Mouse (Mus musculus) midbrain, postnatal 0 days (tissue): ENCODE measurements around the gene Nhsl2. TPM values are rescaled to one million over a fixed set of nuclear protein-coding genes. Genes with fewer than 3 reads are reported as not detected.

Experiments
- ATAC-seq: fragments of 200-750 bp; cut with Nextera tagmentation; 2 replicates; pipeline ENCODE4 v1.8.0; 2017; ENCODE audit warnings: moderate number of reproducible peaks, mild to moderate bottlenecking, moderate TSS enrichment, moderate library complexity; ENCODE audit not compliant: low FRiP score
- DNase-seq: peaks from one replicate; pipeline ENCODE4 v3.0.0-alpha.2; 2015; ENCODE audit warnings: low spot score
- H3K27ac ChIP-seq: fragments of 300-500 bp; sonication (generic); 2 replicates; pipeline ENCODE4 v1.5.1; 2014; ENCODE audit warnings: low read depth, mild to moderate bottlenecking, low read length, mixed read lengths
- H3K27me3 ChIP-seq: fragments of 300-500 bp; sonication (generic); 2 replicates; pipeline ENCODE4 v1.6.1; 2014; ENCODE audit warnings: low read length, control low read depth, mixed read lengths; ENCODE audit not compliant: insufficient read depth
- H3K36me3 ChIP-seq: fragments of 300-500 bp; sonication (generic); 2 replicates; pipeline ENCODE4 v1.6.1; 2014; ENCODE audit warnings: low read length, control low read depth, mixed read lengths; ENCODE audit not compliant: insufficient read depth
- H3K4me1 ChIP-seq: fragments of 300-500 bp; sonication (generic); 2 replicates; pipeline ENCODE4 v1.6.1; 2014; ENCODE audit warnings: mild to moderate bottlenecking, control low read depth, antibody characterized with exemption, low read length, mixed read lengths; ENCODE audit not compliant: insufficient read depth
- H3K4me2 ChIP-seq: fragments of 300-500 bp; sonication (generic); 2 replicates; pipeline ENCODE4 v1.6.1; 2014; ENCODE audit warnings: low read depth, mild to moderate bottlenecking, low read length, mixed read lengths; ENCODE audit not compliant: poor library complexity, severe bottlenecking
- H3K4me3 ChIP-seq: fragments of 300-500 bp; sonication (generic); 2 replicates; pipeline ENCODE4 v1.5.1; 2014; ENCODE audit warnings: low read depth, mild to moderate bottlenecking, low read length, moderate library complexity
- H3K9ac ChIP-seq: fragments of 300-500 bp; sonication (generic); replicated peaks from 2 replicates; pipeline ENCODE4 v1.6.1; 2014; ENCODE audit warnings: mild to moderate bottlenecking, low read length, moderate library complexity, mixed read lengths; ENCODE audit not compliant: poor library complexity, severe bottlenecking
- H3K9me3 ChIP-seq: fragments of 300-500 bp; sonication (generic); 2 replicates; pipeline ENCODE4 v1.6.1; 2016; ENCODE audit warnings: low read length, control low read depth
- CTCF ChIP-seq: IDR thresholded peaks from 2 replicates; pipeline ENCODE4 v1.5.1; 2016; ENCODE audit warnings: antibody characterized with exemption, mild to moderate bottlenecking
- WGBS: fragments of 180-500 bp; shearing (Covaris S2); extraction: QIAGEN DNeasy Blood & Tissue Kit; methylation state at CpG from one replicate; pipeline ENCODE4 v1.1.7; 2014; 5-methylcytosine and 5-hydroxymethylcytosine counted together
- polyA plus RNA-seq: library from polyadenylated mRNA; unstranded; fragments of >200 nt; fragmentation: Nextera tagmentation; extraction: Ambion mirVana; gene quantifications from 2 replicates; pipeline ENCODE4 v1.2.1, GENCODE M21; 2015
- total RNA-seq: library from RNA; depleted of rRNA; stranded (reverse); fragments of >200 nt; gene quantifications from 2 replicates; pipeline ENCODE4 v1.2.3, GENCODE M21; 2014

Nhsl2 gene
- total and polyA plus RNA-seq, 2 experiments from 2014 or later: 6.7 to 13.0 TPM

DNA sequence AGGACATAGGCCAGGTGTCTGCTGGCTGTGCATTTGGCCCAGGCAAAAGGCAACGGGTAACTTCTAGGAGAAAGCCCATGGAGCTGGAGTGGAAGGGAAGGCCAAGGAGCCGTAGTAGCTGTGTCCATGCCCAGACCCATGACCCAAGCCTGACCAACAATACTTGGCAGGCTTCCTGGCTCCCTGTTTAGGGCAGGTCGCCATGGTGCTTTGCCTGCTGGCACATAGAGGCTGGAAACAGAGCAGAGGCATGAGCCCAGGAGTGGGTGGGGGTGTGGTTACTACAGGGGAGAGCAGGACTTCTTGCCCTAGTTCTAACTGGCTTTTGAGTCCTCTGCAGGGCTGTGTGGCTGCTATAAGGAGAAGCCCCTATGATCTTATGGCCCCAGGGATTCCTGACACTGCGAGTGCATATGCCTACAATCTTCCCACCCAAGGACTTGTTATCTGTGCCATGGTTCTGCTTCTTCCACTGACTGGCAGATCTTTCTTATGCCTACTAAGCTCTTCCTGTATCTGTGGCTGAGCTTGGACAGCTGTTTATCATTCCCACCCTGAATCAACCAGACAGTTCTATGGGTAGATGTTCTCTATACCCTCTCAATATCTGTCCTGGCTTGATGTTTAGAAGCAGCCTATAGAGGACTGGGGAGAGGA, 40.8 kb downstream of the Nhsl2 start:
- ATAC-seq: no peak
- no peak for TF ChIP-seq CTCF
- Histone ChIP-seq H3K9me3 (no peaks in the 10 kb centered on the region), H3K27me3 (no peaks in the 10 kb centered on the region), H3K9ac (no peak overlapping the region), H3K4me3 (no peak overlapping the region), H3K27ac (no peak overlapping the region), H3K4me1 (no peaks in the 10 kb centered on the region), H3K36me3 (no peaks in the 10 kb centered on the region), H3K4me2 (no peak overlapping the region)
- peak; percentile 2 for DNase-seq
- WGBS: 86% methylated on average over 4 of the region's 4 CpGs

DNA sequence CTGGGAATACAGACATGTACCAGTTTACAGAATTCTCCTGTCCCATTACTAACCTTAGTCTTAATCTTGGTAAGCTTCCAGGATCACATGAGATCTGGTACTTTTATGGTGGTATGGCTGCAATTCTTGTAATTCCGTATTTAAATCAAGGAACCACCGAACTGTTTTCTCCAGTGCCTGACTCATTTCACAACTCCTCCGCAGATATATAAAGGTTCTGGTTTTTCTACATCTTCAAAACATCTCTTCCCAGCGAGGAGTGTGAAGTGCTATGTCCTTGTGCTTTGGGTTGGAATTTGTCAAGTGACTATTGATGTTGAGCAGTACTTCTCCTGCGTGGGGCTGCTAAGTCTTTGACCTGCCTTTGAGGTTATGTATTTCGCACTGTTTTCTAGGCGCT, 44.6 kb downstream of the Nhsl2 start:
- no peak for DNase-seq

DNA sequence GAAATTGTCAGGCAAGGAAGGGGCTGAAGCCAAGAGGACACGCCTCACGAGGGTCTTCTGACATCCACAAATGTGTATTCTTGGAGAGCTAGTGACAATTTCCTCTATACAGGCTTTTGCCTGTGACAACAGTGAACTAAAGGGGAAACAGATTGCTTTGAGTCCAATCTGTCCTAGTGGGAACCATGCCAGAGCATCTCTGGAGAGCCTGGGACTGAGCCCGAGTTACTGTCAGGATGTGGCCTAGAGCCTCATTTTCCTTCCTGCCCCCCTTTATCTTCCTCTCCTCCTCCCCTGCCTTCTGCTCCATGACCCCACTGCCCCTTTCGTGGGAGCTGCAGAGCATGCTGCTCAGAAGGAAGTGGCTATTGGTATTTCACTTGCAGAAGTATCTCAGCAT, 49.2 kb downstream of the Nhsl2 start:
- WGBS: 66% methylated on average over 4 of the region's 4 CpGs
- no peak overlapping the region for H3K27ac ChIP-seq
- no peaks in the 10 kb centered on the region for H3K9me3 ChIP-seq
- H3K4me3 ChIP-seq: no peak overlapping the region
- H3K36me3 ChIP-seq: no peaks in the 10 kb centered on the region
- TF ChIP-seq CTCF: no peak
- no peak overlapping the region for H3K4me2 ChIP-seq
- peak; percentile 40 for DNase-seq
- H3K9ac ChIP-seq: no peak overlapping the region
- 0 out of 2 replicates have a peak, but pooled peaks cover 3% of the 10 kb centered on the region for H3K27me3 ChIP-seq
- no peak for ATAC-seq
- no peaks in the 10 kb centered on the region for H3K4me1 ChIP-seq

More for the DNA sequence above, 44.6 kb downstream of the Nhsl2 start:
- Histone ChIP-seq H3K27ac (no peak overlapping the region), H3K27me3 (0 out of 2 replicates have a peak, but pooled peaks cover 3% of the 10 kb centered on the region), H3K4me1 (no peaks in the 10 kb centered on the region), H3K9ac (no peak overlapping the region), H3K4me2 (no peak overlapping the region), H3K9me3 (no peaks in the 10 kb centered on the region), H3K4me3 (no peak overlapping the region), H3K36me3 (no peaks in the 10 kb centered on the region)
- WGBS: 89% methylated on average over 7 of the region's 7 CpGs
- no peak for ATAC-seq
- TF ChIP-seq CTCF: no peak

DNA sequence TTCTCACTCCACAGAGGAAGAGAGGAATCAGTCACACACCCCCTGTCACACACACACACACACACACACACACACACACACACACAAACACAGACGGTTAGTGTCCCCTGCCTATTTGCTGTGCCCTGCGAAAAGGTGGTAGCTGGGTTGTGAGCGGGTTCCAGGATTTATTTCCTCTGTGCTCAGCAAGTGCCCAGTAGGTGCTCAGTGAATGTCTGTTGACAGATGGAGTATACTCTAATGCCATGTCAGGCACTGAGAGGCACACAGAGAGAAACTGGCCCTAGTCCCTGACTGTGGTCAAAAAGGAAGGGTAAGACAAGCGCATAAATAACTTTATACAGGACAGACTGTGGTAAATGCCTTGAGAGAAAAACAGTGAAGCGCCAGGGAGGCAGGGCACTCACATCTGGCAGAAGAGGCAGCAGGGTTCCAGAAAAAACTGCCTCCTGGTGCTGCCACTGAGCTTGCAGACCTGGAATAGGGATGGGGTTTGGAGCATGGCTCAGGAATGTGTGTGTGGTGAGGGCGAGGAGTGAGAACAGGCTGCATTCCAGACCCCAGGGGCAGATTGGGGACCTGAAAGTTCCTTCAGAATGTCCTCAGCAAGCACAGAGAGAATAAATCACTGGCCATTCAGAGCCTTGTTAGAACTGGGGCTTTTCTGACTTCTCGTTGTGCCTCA, 52.8 kb downstream of the Nhsl2 start:
- no peak for DNase-seq
- H3K9ac ChIP-seq: no peak overlapping the region
- no peak overlapping the region for H3K27ac ChIP-seq
- no peak overlapping the region for H3K4me2 ChIP-seq
- H3K36me3 ChIP-seq: no peaks in the 10 kb centered on the region
- no peaks in the 10 kb centered on the region for H3K4me1 ChIP-seq
- ATAC-seq: no peak
- no peak for TF ChIP-seq CTCF
- H3K9me3 ChIP-seq: no peaks in the 10 kb centered on the region
- H3K27me3 ChIP-seq: 0 out of 2 replicates have a peak, but pooled peaks cover 3% of the 10 kb centered on the region
- 72% methylated on average over 7 of the region's 7 CpGs for WGBS
- no peak overlapping the region for H3K4me3 ChIP-seq

DNA sequence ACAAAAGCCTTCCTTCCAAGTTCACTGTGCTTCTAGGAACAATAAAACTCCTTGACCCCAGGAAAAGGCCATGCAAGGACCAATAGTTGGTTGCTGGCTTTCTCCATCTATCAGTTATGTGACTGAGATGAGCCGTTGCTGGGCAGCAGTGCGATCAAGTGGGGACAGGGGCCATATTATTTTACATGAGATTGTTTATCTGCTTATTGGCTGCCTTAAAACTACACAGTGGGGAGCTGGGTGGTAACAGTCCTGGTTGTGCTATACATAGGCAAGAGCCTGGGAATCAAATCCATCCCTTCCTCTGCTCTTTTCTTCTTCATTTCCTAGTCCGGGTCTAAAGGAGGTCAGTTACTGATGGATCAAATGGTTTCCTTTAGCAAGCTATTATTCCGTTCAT, 53.4 kb downstream of the Nhsl2 start:
- Histone ChIP-seq H3K27me3 (peaks cover 5% of the 10 kb centered on the region; the same call in 1 of the 2 replicates), H3K9ac (no peak overlapping the region), H3K27ac (no peak overlapping the region), H3K4me1 (no peaks in the 10 kb centered on the region), H3K4me3 (no peak overlapping the region), H3K4me2 (no peak overlapping the region), H3K9me3 (no peaks in the 10 kb centered on the region), H3K36me3 (no peaks in the 10 kb centered on the region)
- TF ChIP-seq CTCF: no peak
- ATAC-seq (no peak), DNase-seq (no peak)
- WGBS: 79% methylated on average over 4 of the region's 4 CpGs

DNA sequence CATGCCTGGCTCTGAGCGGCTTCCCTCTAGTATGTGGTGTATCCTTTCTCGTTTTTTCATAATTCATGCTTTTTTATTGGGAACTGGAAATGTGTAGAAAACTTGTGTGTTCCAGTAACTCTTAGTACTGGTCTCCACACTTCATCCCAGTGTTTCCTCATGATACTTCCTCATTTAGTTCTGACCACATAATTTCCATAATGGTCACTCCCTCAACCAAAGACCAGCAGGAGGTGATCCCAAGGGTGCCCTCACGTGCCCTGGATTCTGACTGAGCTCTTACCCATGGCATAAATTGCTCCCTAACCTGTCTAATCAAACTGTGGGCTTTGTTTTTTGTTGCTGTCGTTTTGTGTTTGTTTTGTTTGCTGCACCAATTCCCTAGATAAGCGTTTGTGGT, 58.1 kb downstream of the Nhsl2 start:
- no peak for TF ChIP-seq CTCF
- no peak overlapping the region for H3K4me3 ChIP-seq
- WGBS: 72% methylated on average over 5 of the region's 5 CpGs
- no peaks in the 10 kb centered on the region for H3K36me3 ChIP-seq
- DNase-seq (no peak), ATAC-seq (no peak)
- peaks cover 9% of the 10 kb centered on the region; the same call in 1 of the 2 replicates for H3K27me3 ChIP-seq
- H3K9me3 ChIP-seq: no peaks in the 10 kb centered on the region
- no peak overlapping the region for H3K27ac ChIP-seq
- no peaks in the 10 kb centered on the region for H3K4me1 ChIP-seq
- H3K4me2 ChIP-seq: no peak overlapping the region
- no peak overlapping the region for H3K9ac ChIP-seq
